Mouse (Mus musculus) embryonic fibroblast, embryonic 13.5 days (primary cell): ENCODE measurements around the gene Erich6.

ENCODE experiments used
- CTCF ChIP-seq: IDR thresholded peaks from 2 replicates; pipeline ENCODE4 v1.5.1; 2011; ENCODE audit warnings: mild to moderate bottlenecking, control low read depth, low read length, moderate library complexity, borderline replicate concordance; ENCODE audit not compliant: insufficient read depth
- POLR2A ChIP-seq: IDR thresholded peaks from 2 replicates; pipeline ENCODE4 v1.6.1; 2011; ENCODE audit warnings: low read depth, mild to moderate bottlenecking, control low read depth, low read length, moderate library complexity

DNA sequence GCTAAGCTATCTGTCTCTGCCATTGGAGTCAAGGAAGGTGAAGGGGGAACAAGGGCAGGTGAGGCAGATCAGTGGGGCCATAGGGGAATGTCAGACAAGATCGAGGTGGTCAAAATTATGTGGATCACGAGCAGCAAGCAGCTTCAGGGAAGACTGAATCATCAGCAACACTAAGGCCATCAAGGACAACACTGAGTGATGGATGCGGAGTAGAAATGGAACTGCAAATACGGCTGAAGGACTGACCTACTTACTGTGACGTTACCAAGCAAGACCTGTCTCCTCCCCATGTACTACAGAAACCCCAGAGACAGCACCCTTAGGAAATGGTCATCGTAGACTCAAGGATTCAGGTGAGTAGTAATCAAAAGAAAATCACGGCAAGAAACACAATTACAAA is 46.3 kb upstream of the Erich6 start:
- no peak for TF ChIP-seq CTCF
- no peak for TF ChIP-seq POLR2A
